ENCODE assay signal across 23 mouse cellular contexts in genomic region chr4:88189495-88189894, GRCm38 (mm10).
DNase-seq lines count a peak whose midpoint lies in the region; ATAC-seq and TF ChIP-seq lines count a peak whose summit lies in the region.
"Had no signal": no experiment of that assay in that cellular context is flagged by ENCODE, and none has a peak within 500 bp of the region (broad histone marks: within the 10 kb centered on the region; RNA-seq: fewer than 3 reads in every experiment).

No protein-coding gene starts in this region.

- peaks cover 0 to 11% of the 10 kb centered on the region in 2 experiments for H3K36me3 ChIP-seq in CH12.LX (replicated peaks in 1 of 2; ENCODE audit: control insufficient read depth in 1 of 2, insufficient read depth in 1 of 2, low read length in 1 of 2)
- H3K36me3 ChIP-seq in MEL (ENCODE audit: control insufficient read depth in 1 of 2, insufficient read depth in 2 of 2, low read length in 2 of 2), result no peaks in the 10 kb centered on the region
- H3K36me3 ChIP-seq in splenic B cell, adult 2 months (ENCODE audit: control insufficient read depth, insufficient read depth, low read length, poor library complexity, severe bottlenecking), result no peaks in the 10 kb centered on the region
- no peaks in the 10 kb centered on the region for H3K36me3 ChIP-seq in midbrain, embryonic 13.5 days
- H3K36me3 ChIP-seq: embryonic facial prominence, embryonic 12.5 days; hindbrain, embryonic 15.5 days; limb, embryonic 10.5 days; lung, embryonic 15.5 days had no signal

- H3K4me2 ChIP-seq in CH12.LX (ENCODE audit: insufficient read depth, low read depth, poor library complexity, severe bottlenecking), result no peak overlapping the region
- H3K4me2 ChIP-seq in midbrain, embryonic 13.5 days (replicated peaks), result no peak overlapping the region
- H3K4me2 ChIP-seq: embryonic facial prominence, embryonic 12.5 days; forebrain, embryonic 13.5 days; hindbrain, embryonic 15.5 days; liver, embryonic 11.5 days; lung, embryonic 15.5 days had no signal

- TF ChIP-seq EP300 in CH12.LX (IDR thresholded peaks at IDR 0.05; ENCODE audit: low read length) (no peak), MEL (IDR thresholded peaks at IDR 0.05; ENCODE audit: low read depth in 1 of 2, low read length in 2 of 2) (no peak)

- no peak for ATAC-seq in midbrain, embryonic 13.5 days
- ATAC-seq: forebrain, embryonic 13.5 days; midbrain, embryonic 16.5 days had no signal

- H3K27me3 ChIP-seq in CH12.LX (replicated peaks) (no peaks in the 10 kb centered on the region), MEL (ENCODE audit: control insufficient read depth in 1 of 2, insufficient read depth in 2 of 2, low read length in 2 of 2) (no peaks in the 10 kb centered on the region)
- H3K27me3 ChIP-seq in splenic B cell, adult 2 months (ENCODE audit: control insufficient read depth, insufficient read depth, low read length, poor library complexity, severe bottlenecking), result no peaks in the 10 kb centered on the region
- no peaks in the 10 kb centered on the region for H3K27me3 ChIP-seq in midbrain, embryonic 13.5 days
- H3K27me3 ChIP-seq: embryonic facial prominence, embryonic 12.5 days; forebrain, embryonic 13.5 days; hindbrain, embryonic 15.5 days; lung, embryonic 15.5 days; megakaryocyte, embryonic 14.5 days had no signal

- dilution Hi-C loops in CH12.LX (cut with MboI; ENCODE audit: extremely low pct_ligation_motif_present, extremely low pct_unique_long_range_greater_than_20kb, low sequenced_read_pairs), result no loop called here

- no peak overlapping the region for H3K4me3 ChIP-seq in layer of hippocampus, adult 2 months
- H3K4me3 ChIP-seq in CH12.LX (replicated peaks in 1 of 3; ENCODE audit: low read depth in 2 of 3, low read length in 2 of 3, poor library complexity in 1 of 3) (no peak overlapping the region), MEL (ENCODE audit: control insufficient read depth in 1 of 2, insufficient read depth in 1 of 2, low read depth in 2 of 2, low read length in 2 of 2) (no peak overlapping the region)
- H3K4me3 ChIP-seq in midbrain, embryonic 13.5 days (replicated peaks), result no peak overlapping the region
- H3K4me3 ChIP-seq: embryonic facial prominence, embryonic 12.5 days; erythroblast, embryonic 14.5 days; forebrain, embryonic 13.5 days; hindbrain, embryonic 15.5 days; limb, embryonic 10.5 days; lung, embryonic 15.5 days; megakaryocyte, embryonic 14.5 days had no signal

- peak; percentile 56 for TF ChIP-seq CTCF in layer of hippocampus, adult 2 months (conservative IDR thresholded peaks at IDR 0.05)
- TF ChIP-seq CTCF in CH12.LX (conservative IDR thresholded peaks at IDR 0.05 in 1 of 2, IDR thresholded peaks at IDR 0.05 in 1 of 2; ENCODE audit: low read depth in 2 of 2, low read length in 2 of 2) (peak in 1 of 2 experiments; percentile 54; a peak in 2 of 4 replicates), MEL (IDR thresholded peaks at IDR 0.05 in 2 of 3, conservative IDR thresholded peaks at IDR 0.05 in 1 of 3; ENCODE audit: control insufficient read depth in 1 of 3, insufficient read depth in 1 of 3, low read depth in 2 of 3, low read length in 3 of 3, poor library complexity in 1 of 3, severe bottlenecking in 1 of 3) (peak in 1 of 3 experiments; percentile 33; a peak in 3 of 6 replicates)

- no peaks in the 10 kb centered on the region for H3K9me3 ChIP-seq in CH12.LX (replicated peaks; ENCODE audit: low read length)
- no peaks in the 10 kb centered on the region for H3K9me3 ChIP-seq in MEL (replicated peaks; ENCODE audit: insufficient read depth, low read length)
- no peaks in the 10 kb centered on the region for H3K9me3 ChIP-seq in midbrain, embryonic 13.5 days
- H3K9me3 ChIP-seq: embryonic facial prominence, embryonic 12.5 days; forebrain, embryonic 13.5 days; G1E; hindbrain, embryonic 15.5 days; limb, embryonic 10.5 days; lung, embryonic 15.5 days; megakaryocyte, embryonic 14.5 days had no signal

- in situ Hi-C loops in CH12.LX (cut with MboI; ENCODE audit: low pct_ligation_motif_present, low pct_unique_long_range_greater_than_20kb, low sequenced_read_pairs), result no loop called here

- 93% methylated on average over 1 of the region's 1 CpGs for WGBS in midbrain, embryonic 13.5 days

- no peak for DNase-seq in layer of hippocampus, adult 2 months (ENCODE audit: low spot score in 2 of 2)
- DNase-seq in layer of hippocampus, postnatal 25 days (ENCODE audit: extremely low spot score in 1 of 2, low spot score in 1 of 2), result no peak
- no peak for DNase-seq in CH12.LX (ENCODE audit: extremely low read depth)
- no peak for DNase-seq in MEL (ENCODE audit: low read depth, low spot score)
- DNase-seq in splenic B cell, adult 2 months (ENCODE audit: low read depth, low spot score), result peak; percentile 5
- no peak for DNase-seq in lung, postnatal 25 days (ENCODE audit: low spot score)
- DNase-seq: cerebellum, adult 9-10 months; gastrocnemius, postnatal 14 days; heart, adult 18-20 months; heart, postnatal 36 days; kidney, adult 11 months had no signal

- H3K9ac ChIP-seq in CH12.LX (ENCODE audit: insufficient read depth, low read depth) (no peak overlapping the region), MEL (ENCODE audit: control insufficient read depth, low read depth, low read length, poor library complexity, severe bottlenecking) (no peak overlapping the region)
- no peak overlapping the region for H3K9ac ChIP-seq in midbrain, embryonic 13.5 days (replicated peaks)
- H3K9ac ChIP-seq: embryonic facial prominence, embryonic 12.5 days; forebrain, embryonic 13.5 days; hindbrain, embryonic 15.5 days; lung, embryonic 15.5 days had no signal

- TF ChIP-seq POLR2A in CH12.LX (IDR thresholded peaks at IDR 0.05; ENCODE audit: low read depth, low read length) (no peak), MEL (IDR thresholded peaks at IDR 0.05; ENCODE audit: control insufficient read depth in 1 of 2, insufficient read depth in 1 of 2, low read depth in 1 of 2, low read length in 2 of 2, poor library complexity in 1 of 2) (no peak)

- TF ChIP-seq RAD21 in CH12.LX (IDR thresholded peaks at IDR 0.05; ENCODE audit: low read depth, low read length) (peak; percentile 37), MEL (IDR thresholded peaks at IDR 0.05; ENCODE audit: low read depth, low read length) (peak; percentile 2; the same call in 1 of the 2 replicates)

- H3K4me1 ChIP-seq in CH12.LX (ENCODE audit: control insufficient read depth in 1 of 2, insufficient read depth in 2 of 2), result no peaks in the 10 kb centered on the region
- no peaks in the 10 kb centered on the region for H3K4me1 ChIP-seq in MEL (ENCODE audit: control insufficient read depth in 1 of 2, insufficient read depth in 2 of 2, low read length in 2 of 2)
- H3K4me1 ChIP-seq in midbrain, embryonic 13.5 days (replicated peaks), result no peaks in the 10 kb centered on the region
- H3K4me1 ChIP-seq: embryonic facial prominence, embryonic 12.5 days; forebrain, embryonic 13.5 days; hindbrain, embryonic 15.5 days; limb, embryonic 10.5 days; lung, embryonic 15.5 days; megakaryocyte, embryonic 14.5 days had no signal

- no peak overlapping the region for H3K27ac ChIP-seq in layer of hippocampus, adult 2 months
- H3K27ac ChIP-seq in CH12.LX (ENCODE audit: insufficient read depth, low read depth) (no peak overlapping the region), MEL (ENCODE audit: control insufficient read depth, low read depth, low read length) (no peak overlapping the region)
- no peak overlapping the region for H3K27ac ChIP-seq in midbrain, embryonic 13.5 days
- H3K27ac ChIP-seq: embryonic facial prominence, embryonic 12.5 days; forebrain, embryonic 13.5 days; hindbrain, embryonic 15.5 days; kidney, postnatal 0 days; limb, embryonic 10.5 days; lung, embryonic 15.5 days had no signal

- H3K79me2 ChIP-seq in CH12.LX (replicated peaks; ENCODE audit: control insufficient read depth, extremely low read depth, insufficient read depth, poor library complexity, severe bottlenecking) (no peaks in the 10 kb centered on the region), MEL (ENCODE audit: control insufficient read depth, insufficient read depth, low read length, poor library complexity) (no peaks in the 10 kb centered on the region)

TF ChIP-seq in CH12.LX, 34 proteins besides CTCF, POLR2A, EP300 and RAD21:
- TF ChIP-seq MYC (IDR thresholded peaks at IDR 0.05; ENCODE audit: low read depth, low read length) (no peak), SMC3 (IDR thresholded peaks at IDR 0.05; ENCODE audit: low read depth, low read length) (peak; percentile 65)

TF ChIP-seq in MEL, 35 proteins besides CTCF, POLR2A, EP300 and RAD21:
- TF ChIP-seq POLR2AphosphoS5 (IDR thresholded peaks at IDR 0.05; ENCODE audit: borderline replicate concordance, low read depth, low read length), result no peak
- peak; percentile 42 for TF ChIP-seq SMC3 (IDR thresholded peaks at IDR 0.05; ENCODE audit: low read depth, low read length)
